Mouse (Mus musculus) stomach, embryonic 16.5 days (tissue): ENCODE results near the gene Tppp3. TPM values are rescaled to one million over a fixed set of nuclear protein-coding genes. Genes with fewer than 3 reads are reported as not detected.
A peak's percentile ranks its signal among the peaks of the same experiment; 100 is the strongest.

ENCODE experiments used
- ATAC-seq: fragments of 200-750 bp; cut with Nextera tagmentation; 2 replicates; pipeline ENCODE4 v1.8.0; 2017; ENCODE audit warnings: moderate number of reproducible peaks, moderate TSS enrichment; ENCODE audit not compliant: insufficient read depth, low FRiP score
- H3K27ac ChIP-seq: fragments of 300-500 bp; sonication (generic); 2 replicates; pipeline ENCODE4 v1.5.1; 2014; ENCODE audit warnings: low read length
- H3K27me3 ChIP-seq: fragments of 300-500 bp; sonication (generic); 2 replicates; pipeline ENCODE4 v1.6.1; 2014; ENCODE audit warnings: low read length, control low read depth, mixed read lengths; ENCODE audit not compliant: control insufficient read depth, insufficient read depth
- H3K36me3 ChIP-seq: fragments of 300-500 bp; sonication (generic); 2 replicates; pipeline ENCODE4 v1.6.1; 2014; ENCODE audit warnings: low read length; ENCODE audit not compliant: control insufficient read depth, insufficient read depth
- H3K4me1 ChIP-seq: fragments of 300-500 bp; sonication (generic); 2 replicates; pipeline ENCODE4 v1.6.1; 2014; ENCODE audit warnings: low read length, control low read depth, mixed read lengths; ENCODE audit not compliant: control insufficient read depth, insufficient read depth
- H3K4me2 ChIP-seq: fragments of 300-500 bp; sonication (generic); 2 replicates; pipeline ENCODE4 v1.6.1; 2014; ENCODE audit warnings: low read depth, low read length, mixed read lengths
- H3K4me3 ChIP-seq: fragments of 300-500 bp; sonication (generic); replicated peaks from 2 replicates; pipeline ENCODE4 v1.5.1; 2014; ENCODE audit warnings: mild to moderate bottlenecking, low read length
- H3K9ac ChIP-seq: fragments of 300-500 bp; sonication (generic); 2 replicates; pipeline ENCODE4 v1.6.1; 2014; ENCODE audit warnings: low read length
- H3K9me3 ChIP-seq: fragments of 300-500 bp; sonication (generic); replicated peaks from 2 replicates; pipeline ENCODE4 v1.6.1; 2016; ENCODE audit warnings: low read length, control low read depth; ENCODE audit not compliant: control insufficient read depth
- WGBS: fragments of 180-500 bp; shearing (Covaris S2); extraction: QIAGEN DNeasy Blood & Tissue Kit; methylation state at CpG from one replicate; pipeline ENCODE4 v1.1.7; 2014; 5-methylcytosine and 5-hydroxymethylcytosine counted together
- polyA plus RNA-seq: library from polyadenylated mRNA; unstranded; fragments of >200 nt; fragmentation: Nextera tagmentation; extraction: Ambion mirVana; gene quantifications from 2 replicates; pipeline ENCODE4 v1.2.1, GENCODE M21; 2015

The Tppp3 gene
- polyA plus RNA-seq, 1 experiment from 2014 or later: 79.3 TPM

GRCm38 (mm10) chr8:105481013-105481412, 9.7 kb upstream of the Tppp3 start:
- Histone ChIP-seq H3K9ac (no peak overlapping the region), H3K9me3 (no peaks in the 10 kb centered on the region), H3K4me1 (peaks cover 3% of the 10 kb centered on the region; the same call in 1 of the 2 replicates), H3K4me2 (no peak overlapping the region), H3K36me3 (0 out of 2 replicates have a peak, but pooled peaks cover 3% of the 10 kb centered on the region), H3K4me3 (no peak overlapping the region), H3K27me3 (no peaks in the 10 kb centered on the region), H3K27ac (no peak overlapping the region)
- ATAC-seq: no peak
- 39% methylated on average over 2 of the region's 2 CpGs for WGBS

GRCm38 (mm10) chr8:105477792-105478191, 6.5 kb upstream of the Tppp3 start:
- Histone ChIP-seq H3K9ac (no peak overlapping the region), H3K27ac (no peak overlapping the region), H3K4me1 (peaks cover 17% of the 10 kb centered on the region), H3K4me3 (no peak overlapping the region), H3K36me3 (no peaks in the 10 kb centered on the region), H3K4me2 (no peak overlapping the region), H3K27me3 (no peaks in the 10 kb centered on the region), H3K9me3 (no peaks in the 10 kb centered on the region)
- 68% methylated on average over 3 of the region's 3 CpGs for WGBS
- ATAC-seq: no peak

GRCm38 (mm10) chr8:105476628-105477413, 5.5 kb upstream of the Tppp3 start:
- H3K36me3 ChIP-seq: no peaks in the 10 kb centered on the region
- no peak overlapping the region for H3K9ac ChIP-seq
- 45% methylated on average over 25 of the region's 25 CpGs for WGBS
- H3K27ac ChIP-seq: no peak overlapping the region
- H3K9me3 ChIP-seq: no peaks in the 10 kb centered on the region
- H3K4me2 ChIP-seq: no peak overlapping the region
- H3K27me3 ChIP-seq: no peaks in the 10 kb centered on the region
- peaks cover 17% of the 10 kb centered on the region for H3K4me1 ChIP-seq
- no peak overlapping the region for H3K4me3 ChIP-seq
- ATAC-seq: no peak

- H3K9me3 ChIP-seq: no peaks in the 10 kb centered on the region
- no peak overlapping the region for H3K9ac ChIP-seq
- 90% methylated on average over 7 of the region's 7 CpGs for WGBS
- H3K4me2 ChIP-seq: no peak overlapping the region
- no peaks in the 10 kb centered on the region for H3K27me3 ChIP-seq
- no peaks in the 10 kb centered on the region for H3K36me3 ChIP-seq
- H3K4me3 ChIP-seq: no peak overlapping the region
- H3K27ac ChIP-seq: no peak overlapping the region
- peaks cover 21% of the 10 kb centered on the region for H3K4me1 ChIP-seq
- ATAC-seq: no peak
These were observed 4.8 kb upstream of the Tppp3 start for GRCm38 (mm10) chr8:105476161-105476560.

- Histone ChIP-seq H3K4me2 (no peak overlapping the region), H3K36me3 (no peaks in the 10 kb centered on the region), H3K4me1 (peaks cover 22% of the 10 kb centered on the region), H3K4me3 (no peak overlapping the region), H3K27ac (no peak overlapping the region), H3K27me3 (no peaks in the 10 kb centered on the region), H3K9ac (no peak overlapping the region), H3K9me3 (no peaks in the 10 kb centered on the region)
- 92% methylated on average over 8 of the region's 8 CpGs for WGBS
- ATAC-seq: no peak
These were observed 4.4 kb upstream of the Tppp3 start for GRCm38 (mm10) chr8:105475742-105476141.

- H3K36me3 ChIP-seq: no peaks in the 10 kb centered on the region
- WGBS: 56% methylated on average over 4 of the region's 4 CpGs
- no peak overlapping the region for H3K4me2 ChIP-seq
- no peak overlapping the region; the same call in 1 of the 2 replicates for H3K9ac ChIP-seq
- H3K27ac ChIP-seq: 0 out of 2 replicates have a peak overlapping the region, but pooled peaks have one; percentile 48
- H3K27me3 ChIP-seq: no peaks in the 10 kb centered on the region
- H3K9me3 ChIP-seq: no peaks in the 10 kb centered on the region
- H3K4me3 ChIP-seq: no peak overlapping the region
- peaks cover 27% of the 10 kb centered on the region for H3K4me1 ChIP-seq
- ATAC-seq: no peak
These were observed 3.9 kb upstream of the Tppp3 start for GRCm38 (mm10) chr8:105475254-105475653.

- Histone ChIP-seq H3K9ac (no peak overlapping the region), H3K4me2 (peak overlapping the region; percentile 9; the same call in 1 of the 2 replicates), H3K27ac (0 out of 2 replicates have a peak overlapping the region, but pooled peaks have one; percentile 48), H3K36me3 (no peaks in the 10 kb centered on the region), H3K27me3 (no peaks in the 10 kb centered on the region), H3K4me3 (no peak overlapping the region), H3K4me1 (peaks cover 32% of the 10 kb centered on the region), H3K9me3 (no peaks in the 10 kb centered on the region)
- 31% methylated on average over 5 of the region's 5 CpGs for WGBS
- ATAC-seq: no peak
These were observed 3.4 kb upstream of the Tppp3 start for GRCm38 (mm10) chr8:105474680-105475079.

- H3K4me2 ChIP-seq: peak overlapping the region; percentile 9; the same call in 1 of the 2 replicates
- no peaks in the 10 kb centered on the region for H3K36me3 ChIP-seq
- H3K9me3 ChIP-seq: no peaks in the 10 kb centered on the region
- 36% methylated on average over 17 of the region's 17 CpGs for WGBS
- H3K4me1 ChIP-seq: peaks cover 39% of the 10 kb centered on the region
- H3K4me3 ChIP-seq: no peak overlapping the region
- peak; percentile 23; the same call in 1 of the 2 replicates for ATAC-seq
- 0 out of 2 replicates have a peak overlapping the region, but pooled peaks have one; percentile 26 for H3K9ac ChIP-seq
- peak overlapping the region; percentile 12; the same call in 1 of the 2 replicates for H3K27ac ChIP-seq
- H3K27me3 ChIP-seq: no peaks in the 10 kb centered on the region
These were observed 2.7 kb upstream of the Tppp3 start for GRCm38 (mm10) chr8:105473816-105474606.

GRCm38 (mm10) chr8:105472983-105473382, 1.7 kb upstream of the Tppp3 start:
- no peaks in the 10 kb centered on the region for H3K27me3 ChIP-seq
- H3K4me3 ChIP-seq: no peak overlapping the region
- no peaks in the 10 kb centered on the region for H3K36me3 ChIP-seq
- H3K9ac ChIP-seq: no peak overlapping the region
- H3K9me3 ChIP-seq: no peaks in the 10 kb centered on the region
- 76% methylated on average over 9 of the region's 9 CpGs for WGBS
- no peak overlapping the region for H3K4me2 ChIP-seq
- ATAC-seq: no peak
- no peak overlapping the region for H3K27ac ChIP-seq
- peaks cover 41% of the 10 kb centered on the region for H3K4me1 ChIP-seq
